Mouse (Mus musculus) midbrain, postnatal 0 days (tissue): ENCODE data around the gene Cdh13. TPM values are rescaled to one million over a fixed set of nuclear protein-coding genes. Genes with fewer than 3 reads are reported as not detected.
A peak's percentile ranks its signal among the peaks of the same experiment; 100 is the strongest.

Experiments
- ATAC-seq: fragments of 200-750 bp; cut with Nextera tagmentation; 2 replicates; pipeline ENCODE4 v1.8.0; 2017; ENCODE audit warnings: moderate number of reproducible peaks, mild to moderate bottlenecking, moderate TSS enrichment, moderate library complexity; ENCODE audit not compliant: low FRiP score
- DNase-seq: peaks from one replicate; pipeline ENCODE4 v3.0.0-alpha.2; 2015; ENCODE audit warnings: low spot score
- H3K27ac ChIP-seq: fragments of 300-500 bp; sonication (generic); 2 replicates; pipeline ENCODE4 v1.5.1; 2014; ENCODE audit warnings: low read depth, mild to moderate bottlenecking, low read length, mixed read lengths
- H3K27me3 ChIP-seq: fragments of 300-500 bp; sonication (generic); 2 replicates; pipeline ENCODE4 v1.6.1; 2014; ENCODE audit warnings: low read length, control low read depth, mixed read lengths; ENCODE audit not compliant: insufficient read depth
- H3K36me3 ChIP-seq: fragments of 300-500 bp; sonication (generic); 2 replicates; pipeline ENCODE4 v1.6.1; 2014; ENCODE audit warnings: low read length, control low read depth, mixed read lengths; ENCODE audit not compliant: insufficient read depth
- H3K4me1 ChIP-seq: fragments of 300-500 bp; sonication (generic); 2 replicates; pipeline ENCODE4 v1.6.1; 2014; ENCODE audit warnings: mild to moderate bottlenecking, control low read depth, antibody characterized with exemption, low read length, mixed read lengths; ENCODE audit not compliant: insufficient read depth
- H3K4me2 ChIP-seq: fragments of 300-500 bp; sonication (generic); 2 replicates; pipeline ENCODE4 v1.6.1; 2014; ENCODE audit warnings: low read depth, mild to moderate bottlenecking, low read length, mixed read lengths; ENCODE audit not compliant: poor library complexity, severe bottlenecking
- H3K4me3 ChIP-seq: fragments of 300-500 bp; sonication (generic); 2 replicates; pipeline ENCODE4 v1.5.1; 2014; ENCODE audit warnings: low read depth, mild to moderate bottlenecking, low read length, moderate library complexity
- H3K9ac ChIP-seq: fragments of 300-500 bp; sonication (generic); replicated peaks from 2 replicates; pipeline ENCODE4 v1.6.1; 2014; ENCODE audit warnings: mild to moderate bottlenecking, low read length, moderate library complexity, mixed read lengths; ENCODE audit not compliant: poor library complexity, severe bottlenecking
- H3K9me3 ChIP-seq: fragments of 300-500 bp; sonication (generic); 2 replicates; pipeline ENCODE4 v1.6.1; 2016; ENCODE audit warnings: low read length, control low read depth
- CTCF ChIP-seq: IDR thresholded peaks from 2 replicates; pipeline ENCODE4 v1.5.1; 2016; ENCODE audit warnings: antibody characterized with exemption, mild to moderate bottlenecking
- WGBS: fragments of 180-500 bp; shearing (Covaris S2); extraction: QIAGEN DNeasy Blood & Tissue Kit; methylation state at CpG from one replicate; pipeline ENCODE4 v1.1.7; 2014; 5-methylcytosine and 5-hydroxymethylcytosine counted together
- polyA plus RNA-seq: library from polyadenylated mRNA; unstranded; fragments of >200 nt; fragmentation: Nextera tagmentation; extraction: Ambion mirVana; gene quantifications from 2 replicates; pipeline ENCODE4 v1.2.1, GENCODE M21; 2015
- total RNA-seq: library from RNA; depleted of rRNA; stranded (reverse); fragments of >200 nt; gene quantifications from 2 replicates; pipeline ENCODE4 v1.2.3, GENCODE M21; 2014

Gene Cdh13
- total and polyA plus RNA-seq, 2 experiments from 2014 or later, result 199 to 203 TPM

- Histone ChIP-seq H3K9ac (no peak overlapping the region), H3K9me3 (no peaks in the 10 kb centered on the region), H3K4me1 (no peaks in the 10 kb centered on the region), H3K4me2 (no peak overlapping the region), H3K27ac (no peak overlapping the region), H3K36me3 (no peaks in the 10 kb centered on the region), H3K27me3 (no peaks in the 10 kb centered on the region; the same call in 1 of the 2 replicates), H3K4me3 (no peak overlapping the region)
- ATAC-seq (no peak), DNase-seq (no peak)
- TF ChIP-seq CTCF, result 0 out of 2 replicates have a peak, but pooled peaks have one; percentile 14
- 88% methylated on average over 5 of the region's 5 CpGs for WGBS
Measured at GRCm38 (mm10) chr8:119300335-119300734, 1016.8 kb downstream of the Cdh13 start.

DNA sequence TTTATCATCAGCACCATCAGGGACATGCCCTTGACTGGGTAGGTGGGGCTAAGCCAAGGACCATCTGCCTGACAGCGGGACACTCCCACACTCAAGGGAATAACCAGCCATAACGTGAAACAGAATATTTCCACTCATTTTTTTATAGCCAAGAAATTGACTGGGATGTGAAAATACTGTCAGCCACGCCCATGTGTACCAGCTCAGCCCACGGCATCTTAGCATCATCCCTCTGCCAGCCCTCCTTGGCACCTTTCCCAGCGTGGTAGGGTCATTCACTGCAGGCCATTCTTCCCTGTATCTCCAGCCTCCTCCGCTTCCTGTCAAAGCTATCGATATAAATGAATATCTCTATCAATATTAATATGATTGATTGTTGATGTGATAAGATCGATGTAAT lies 1020.7 kb downstream of the Cdh13 start:
- Histone ChIP-seq H3K27me3 (no peaks in the 10 kb centered on the region; the same call in 1 of the 2 replicates), H3K36me3 (no peaks in the 10 kb centered on the region), H3K9ac (no peak overlapping the region), H3K27ac (no peak overlapping the region), H3K4me3 (no peak overlapping the region), H3K4me2 (no peak overlapping the region), H3K4me1 (no peaks in the 10 kb centered on the region), H3K9me3 (no peaks in the 10 kb centered on the region)
- 74% methylated on average over 8 of the region's 8 CpGs for WGBS
- TF ChIP-seq CTCF, result no peak
- DNase-seq, result peak; percentile 5
- no peak for ATAC-seq

- Histone ChIP-seq H3K4me1 (no peaks in the 10 kb centered on the region), H3K9me3 (no peaks in the 10 kb centered on the region), H3K4me3 (no peak overlapping the region), H3K4me2 (no peak overlapping the region), H3K27ac (no peak overlapping the region), H3K36me3 (no peaks in the 10 kb centered on the region), H3K27me3 (no peaks in the 10 kb centered on the region), H3K9ac (no peak overlapping the region)
- TF ChIP-seq CTCF, result peak; percentile 62
- WGBS, result 27% methylated on average over 3 of the region's 3 CpGs
- ATAC-seq, result no peak
- no peak for DNase-seq
Measured at GRCm38 (mm10) chr8:119311412-119311811, 1027.9 kb downstream of the Cdh13 start.

GRCm38 (mm10) chr8:119323215-119323614 lies 1039.7 kb downstream of the Cdh13 start:
- peak; percentile 40 for DNase-seq
- no peak for TF ChIP-seq CTCF
- H3K27ac ChIP-seq, result peak overlapping the region; percentile 67

GRCm38 (mm10) chr8:119339546-119339945 lies 1056.0 kb downstream of the Cdh13 start:
- Histone ChIP-seq H3K9ac (no peak overlapping the region), H3K27me3 (no peaks in the 10 kb centered on the region), H3K36me3 (no peaks in the 10 kb centered on the region), H3K9me3 (no peaks in the 10 kb centered on the region), H3K4me3 (no peak overlapping the region), H3K27ac (no peak overlapping the region), H3K4me2 (no peak overlapping the region), H3K4me1 (no peaks in the 10 kb centered on the region)
- TF ChIP-seq CTCF, result no peak
- DNase-seq (no peak), ATAC-seq (no peak)
- 84% methylated on average over 4 of the region's 4 CpGs for WGBS

More at GRCm38 (mm10) chr8:119323215-119323614, 1039.7 kb downstream of the Cdh13 start:
- Histone ChIP-seq H3K9ac (0 out of 2 replicates have a peak overlapping the region, but pooled peaks have one; percentile 24), H3K4me1 (no peaks in the 10 kb centered on the region; the same call in 1 of the 2 replicates), H3K27me3 (no peaks in the 10 kb centered on the region), H3K36me3 (no peaks in the 10 kb centered on the region), H3K9me3 (no peaks in the 10 kb centered on the region), H3K4me2 (no peak overlapping the region), H3K4me3 (no peak overlapping the region)
- 31% methylated on average over 6 of the region's 6 CpGs for WGBS
- ATAC-seq, result no peak

DNA sequence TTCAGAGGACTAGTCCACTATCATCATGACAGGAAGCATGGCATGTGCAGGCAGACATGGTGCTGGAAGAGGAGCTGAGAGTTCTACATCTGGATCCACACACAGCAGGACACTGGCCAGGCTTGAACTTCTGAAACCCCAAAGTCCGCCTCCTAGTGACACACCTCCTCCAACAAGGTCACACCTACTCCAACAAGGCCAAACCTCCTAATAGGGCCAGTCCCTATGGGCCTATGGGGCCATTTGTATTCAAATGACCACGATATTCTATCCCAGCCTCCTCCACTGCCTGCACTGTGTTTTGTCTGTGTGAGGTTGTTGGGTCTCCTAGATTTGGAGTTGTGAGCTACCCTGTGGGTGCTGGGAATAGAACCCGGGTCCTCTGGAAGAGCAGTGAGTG lies 1060.1 kb downstream of the Cdh13 start:
- ATAC-seq (peak; percentile 7; the same call in 1 of the 2 replicates), DNase-seq (no peak)
- Histone ChIP-seq H3K4me1 (peaks cover 6% of the 10 kb centered on the region; the same call in 1 of the 2 replicates), H3K36me3 (peaks cover 20% of the 10 kb centered on the region), H3K4me3 (peak overlapping the region; percentile 96; the same call in 1 of the 2 replicates), H3K27me3 (no peaks in the 10 kb centered on the region), H3K4me2 (no peak overlapping the region), H3K9ac (no peak overlapping the region), H3K9me3 (no peaks in the 10 kb centered on the region), H3K27ac (peak overlapping the region; percentile 80)
- 88% methylated on average over 3 of the region's 3 CpGs for WGBS
- no peak for TF ChIP-seq CTCF
